In the genomic region with DNA sequence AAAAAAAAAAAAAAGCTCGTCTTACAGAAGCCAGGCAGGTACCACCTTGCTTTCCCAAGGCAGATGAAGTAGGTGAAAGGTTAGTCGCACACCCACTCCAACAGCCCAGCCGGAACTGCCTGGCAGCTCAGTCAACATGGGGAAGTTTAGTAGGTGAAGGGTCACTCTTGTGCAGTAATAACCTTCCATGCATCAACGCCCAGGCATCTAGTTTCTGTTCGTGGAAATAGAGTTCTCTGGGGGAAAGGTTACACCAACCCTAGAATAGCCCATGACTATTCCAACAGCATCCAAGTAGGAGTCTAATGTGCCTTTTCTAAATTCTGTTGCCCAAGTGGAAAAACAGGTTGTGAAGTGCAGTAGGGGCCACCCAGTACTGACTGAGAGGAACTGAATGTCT, we compare ENCODE assay signal across 9 mouse cellular contexts. TPM values are rescaled to one million over a fixed set of nuclear protein-coding genes. Genes with fewer than 3 reads are reported as not detected.
A peak's percentile ranks its signal among the peaks of the same experiment; 100 is the strongest.
DNase-seq lines count a peak whose midpoint lies in the region; ATAC-seq and TF ChIP-seq lines count a peak whose summit lies in the region.
"Had no signal": no experiment of that assay in that cellular context is flagged by ENCODE, and none has a peak within 500 bp of the region (broad histone marks: within the 10 kb centered on the region; RNA-seq: fewer than 3 reads in every experiment).

No protein-coding gene starts in this region.

- no peak overlapping the region for H3K4me2 ChIP-seq in hindbrain, embryonic 12.5 days (replicated peaks)
- H3K4me2 ChIP-seq in heart, postnatal 0 days (ENCODE audit: low read depth, low read length): peak overlapping the region; percentile 49

- H3K4me1 ChIP-seq in hindbrain, embryonic 10.5 days (replicated peaks): peaks cover 7% of the 10 kb centered on the region; the same call in 1 of the 2 replicates
- H3K4me1 ChIP-seq in hindbrain, embryonic 12.5 days: no peaks in the 10 kb centered on the region
- peaks cover 32% of the 10 kb centered on the region for H3K4me1 ChIP-seq in heart, postnatal 0 days (ENCODE audit: control insufficient read depth, insufficient read depth)
- peaks cover 11% of the 10 kb centered on the region for H3K4me1 ChIP-seq in limb, embryonic 10.5 days

- no peaks in the 10 kb centered on the region for H3K9me3 ChIP-seq in hindbrain, embryonic 10.5 days
- no peaks in the 10 kb centered on the region for H3K9me3 ChIP-seq in hindbrain, embryonic 12.5 days (replicated peaks)
- no peaks in the 10 kb centered on the region for H3K9me3 ChIP-seq in heart, postnatal 0 days (replicated peaks; ENCODE audit: control insufficient read depth, low read length)
- H3K9me3 ChIP-seq in limb, embryonic 10.5 days (replicated peaks): no peaks in the 10 kb centered on the region

- no peak for TF ChIP-seq CTCF in heart, postnatal 0 days (IDR thresholded peaks at IDR 0.05; ENCODE audit: low read depth)

- no peak overlapping the region for H3K9ac ChIP-seq in hindbrain, embryonic 12.5 days
- no peak overlapping the region; the same call in 1 of the 2 replicates for H3K9ac ChIP-seq in heart, postnatal 0 days (replicated peaks; ENCODE audit: low read depth, low read length)

- DNase-seq in hindbrain, embryonic 10.5 days (ENCODE audit: low spot score): peak; percentile 25
- DNase-seq in embryo, embryonic 11 days: peak; percentile 46
- peak; percentile 96 for DNase-seq in heart, postnatal 0 days (ENCODE audit: low spot score)
- DNase-seq in limb, embryonic 10.5 days (ENCODE audit: low spot score): peak; percentile 39
- DNase-seq in natural killer cell, adult 2 months (ENCODE audit: low spot score in 2 of 2): peak; percentile 2 to 21
- DNase-seq in c-Kit-positive CD71-positive TER-119-positive erythroid progenitor cells, embryonic 14.5 days (ENCODE audit: low spot score): no peak
- no peak for DNase-seq in cerebellum, adult 9-10 months

- H3K4me3 ChIP-seq in hindbrain, embryonic 10.5 days: no peak overlapping the region
- no peak overlapping the region for H3K4me3 ChIP-seq in hindbrain, embryonic 12.5 days
- 0 out of 2 replicates have a peak overlapping the region, but pooled peaks have one; percentile 11 for H3K4me3 ChIP-seq in heart, postnatal 0 days (ENCODE audit: low read depth, low read length)
- no peak overlapping the region for H3K4me3 ChIP-seq in limb, embryonic 10.5 days

- H3K27ac ChIP-seq in hindbrain, embryonic 10.5 days: no peak overlapping the region
- H3K27ac ChIP-seq in hindbrain, embryonic 12.5 days: no peak overlapping the region
- peak overlapping the region; percentile 95 for H3K27ac ChIP-seq in heart, postnatal 0 days (ENCODE audit: low read depth)
- no peak overlapping the region for H3K27ac ChIP-seq in limb, embryonic 10.5 days

- no peaks in the 10 kb centered on the region for H3K27me3 ChIP-seq in hindbrain, embryonic 10.5 days (ENCODE audit: insufficient read depth, poor library complexity, severe bottlenecking)
- no peaks in the 10 kb centered on the region for H3K27me3 ChIP-seq in hindbrain, embryonic 12.5 days
- no peaks in the 10 kb centered on the region for H3K27me3 ChIP-seq in heart, postnatal 0 days (ENCODE audit: control insufficient read depth, insufficient read depth, low read length)
- no peaks in the 10 kb centered on the region for H3K27me3 ChIP-seq in limb, embryonic 10.5 days (ENCODE audit: low read depth, poor library complexity, severe bottlenecking)

- 50% methylated on average over 5 of the region's 5 CpGs for WGBS in hindbrain, embryonic 10.5 days
- 47% methylated on average over 5 of the region's 5 CpGs for WGBS in hindbrain, embryonic 12.5 days
- 6% methylated on average over 5 of the region's 5 CpGs for WGBS in heart, postnatal 0 days
- WGBS in limb, embryonic 10.5 days: 50% methylated on average over 5 of the region's 5 CpGs

- no peak for ATAC-seq in hindbrain, embryonic 12.5 days (ENCODE audit: low FRiP score)
- peak; percentile 96 for ATAC-seq in heart, postnatal 0 days (ENCODE audit: insufficient read depth, low read depth)

- peak; percentile 97 for TF ChIP-seq EP300 in heart, postnatal 0 days (IDR thresholded peaks at IDR 0.05; ENCODE audit: low read depth)

- no peaks in the 10 kb centered on the region for H3K36me3 ChIP-seq in hindbrain, embryonic 10.5 days
- H3K36me3 ChIP-seq in hindbrain, embryonic 12.5 days: no peaks in the 10 kb centered on the region
- no peaks in the 10 kb centered on the region for H3K36me3 ChIP-seq in heart, postnatal 0 days (replicated peaks; ENCODE audit: control insufficient read depth, insufficient read depth, low read length)
- no peaks in the 10 kb centered on the region for H3K36me3 ChIP-seq in limb, embryonic 10.5 days

RNA-seq across cellular contexts. Expression of gene Pdk4, which starts 13.6 kb away (rescaled TPM):
- 0.65 and 0.98 TPM in 2 replicates for polyA plus RNA-seq in hindbrain, embryonic 10.5 days (2016; fragmentation: Nextera tagmentation; extraction: Ambion mirVana)
- polyA plus RNA-seq in hindbrain, embryonic 12.5 days (2016; fragmentation: Nextera tagmentation; extraction: Ambion mirVana): 1.4 and 1.6 TPM in 2 replicates
- total RNA-seq in heart, postnatal 0 days (2014; rRNA removed; ENCODE audit: low replicate concordance): 75.5 and 77.6 TPM in 2 replicates
- polyA plus RNA-seq in heart, postnatal 0 days (2015; fragmentation: Nextera tagmentation; extraction: Ambion mirVana): 71.1 and 129 TPM in 2 replicates
- polyA plus RNA-seq in limb, embryonic 10.5 days (2016; fragmentation: Nextera tagmentation; extraction: Ambion mirVana): 0.62 and 1.0 TPM in 2 replicates
- total RNA-seq: common myeloid progenitor, adult 5-6 weeks had no signal

Comparison
In these comparisons a context has a peak if more than half of its experiments do, and no peak if none do; other contexts are left out.
1. DNase-seq: peak in hindbrain, embryonic 10.5 days (single experiment), embryo, embryonic 11 days (single experiment), heart, postnatal 0 days (single experiment), limb, embryonic 10.5 days (single experiment) and natural killer cell, adult 2 months (2 of 2); none in c-Kit-positive CD71-positive TER-119-positive erythroid progenitor cells, embryonic 14.5 days (single experiment) and cerebellum, adult 9-10 months (single experiment).
2. RNA of gene Pdk4, which starts 13.6 kb away (polyA plus RNA-seq): 71.1 to 129 TPM in heart, postnatal 0 days; 1.4 to 1.6 TPM in hindbrain, embryonic 12.5 days, 0.62 to 1.0 TPM in limb, embryonic 10.5 days and 0.65 to 0.98 TPM in hindbrain, embryonic 10.5 days; every median in the first group is over 10 times any median in the second.